Mouse (Mus musculus) cerebellum, postnatal 4 days (tissue): Measurements from ENCODE around the gene Pawr.
"Not testable (repeated sequence)": the region's sequence is repeated elsewhere in the genome, so short reads cannot be mapped to it uniquely, and the experiment has no call there.

ENCODE experiments used
- DNase-seq, 2 experiments: peaks; one replicate each; pipeline ENCODE4 v3.0.0; 2022; ENCODE audit warnings: low spot score in 2 of 2, mixed read lengths in 1 of 2

Pawr gene

DNA sequence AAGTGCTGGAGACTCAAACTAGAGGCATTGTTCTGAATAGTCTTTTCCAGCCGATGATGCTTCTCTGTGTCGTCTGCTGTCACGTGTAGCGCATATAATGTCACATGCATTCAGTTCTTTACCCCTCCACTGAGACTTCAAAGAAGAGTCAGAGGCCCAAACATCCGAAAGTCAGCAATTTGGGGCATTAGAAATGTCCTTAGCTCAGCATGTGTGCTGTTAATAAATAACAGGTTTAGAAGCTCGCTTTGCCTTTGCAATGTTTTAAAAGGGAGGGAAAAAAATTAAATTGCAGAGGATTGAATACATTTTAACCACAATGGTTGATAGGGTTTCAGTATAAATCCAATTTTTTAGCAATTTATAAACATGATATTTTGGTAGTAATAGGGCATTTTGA, 18.1 kb upstream of the Pawr start:
- no peak for DNase-seq

DNA sequence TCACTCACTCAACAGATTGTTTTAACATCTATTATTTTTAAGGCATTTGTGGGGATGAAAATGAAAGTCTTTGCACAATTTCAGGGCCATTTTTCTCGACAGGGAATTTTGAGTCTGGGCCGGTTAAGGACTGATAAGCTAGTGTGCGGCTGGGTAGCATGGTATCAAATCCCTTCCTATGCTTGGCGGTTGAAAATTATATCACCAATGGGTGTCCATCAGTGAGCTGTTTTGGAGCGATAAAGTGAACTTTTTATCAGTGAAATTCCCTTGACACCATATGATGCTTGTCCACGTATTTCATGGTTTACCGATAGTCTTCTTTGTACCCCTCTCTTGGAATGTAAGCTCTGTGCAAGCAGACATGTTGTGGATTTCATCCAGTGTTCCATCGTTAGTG, 17.5 kb upstream of the Pawr start:
- DNase-seq, result no peak

DNA sequence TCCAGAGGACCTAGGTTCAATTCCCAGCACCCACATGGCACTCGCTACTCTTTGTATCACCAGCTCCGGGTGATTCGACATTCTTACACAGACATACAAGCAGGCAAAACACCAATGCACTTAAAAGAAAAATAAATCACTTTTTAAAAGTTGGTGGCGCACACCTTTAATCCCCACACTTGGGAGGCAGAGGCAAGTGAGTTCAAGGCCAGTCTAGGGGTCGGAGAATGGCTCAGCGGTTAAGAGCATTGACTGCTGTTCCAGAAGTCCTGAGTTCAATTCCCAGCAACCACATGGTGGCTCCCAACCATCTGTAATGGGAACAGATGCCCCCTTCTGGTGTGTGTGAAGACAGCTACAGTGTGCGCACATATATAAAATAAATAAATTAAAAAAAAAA, 16.7 kb upstream of the Pawr start:
- no peak for DNase-seq

DNA sequence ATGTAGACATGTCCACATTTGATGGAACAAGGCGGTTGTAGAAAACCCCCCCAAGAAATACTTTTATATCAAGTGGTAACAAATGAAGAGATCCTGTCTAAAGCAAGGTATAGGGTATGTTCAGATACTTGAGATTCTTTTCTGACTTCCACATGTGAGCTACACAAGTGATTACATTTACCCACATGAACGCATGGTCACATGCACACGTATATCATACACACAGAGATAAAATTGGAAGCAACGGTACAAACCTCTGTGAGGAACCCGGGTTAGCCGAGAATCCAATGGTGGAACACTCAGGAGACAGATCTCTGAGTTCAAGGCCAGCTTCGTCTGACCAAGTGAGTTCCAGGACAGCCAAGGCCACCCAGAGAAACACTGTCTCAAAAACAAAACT, 3.6 kb upstream of the Pawr start:
- DNase-seq, result no peak

DNA sequence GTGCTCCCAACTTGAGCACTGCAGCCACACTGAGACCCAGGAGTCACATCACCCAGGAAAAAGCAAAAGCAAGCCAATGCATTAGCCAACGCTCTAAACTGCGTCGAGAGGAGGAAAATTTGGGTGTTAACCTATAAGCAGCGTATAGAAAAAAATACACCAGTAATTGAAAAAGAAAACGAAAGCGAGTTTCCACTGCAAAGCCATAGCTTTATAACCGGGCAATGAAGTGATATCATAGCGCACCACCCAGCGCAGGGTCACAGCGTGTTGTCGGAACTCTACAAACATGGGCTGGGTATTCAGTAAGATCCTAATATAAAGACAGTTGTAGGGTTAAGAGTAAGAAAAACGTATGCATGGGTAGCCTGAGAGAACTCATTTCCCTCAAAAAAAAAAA, 2.9 kb upstream of the Pawr start:
- DNase-seq, result no peak

DNA sequence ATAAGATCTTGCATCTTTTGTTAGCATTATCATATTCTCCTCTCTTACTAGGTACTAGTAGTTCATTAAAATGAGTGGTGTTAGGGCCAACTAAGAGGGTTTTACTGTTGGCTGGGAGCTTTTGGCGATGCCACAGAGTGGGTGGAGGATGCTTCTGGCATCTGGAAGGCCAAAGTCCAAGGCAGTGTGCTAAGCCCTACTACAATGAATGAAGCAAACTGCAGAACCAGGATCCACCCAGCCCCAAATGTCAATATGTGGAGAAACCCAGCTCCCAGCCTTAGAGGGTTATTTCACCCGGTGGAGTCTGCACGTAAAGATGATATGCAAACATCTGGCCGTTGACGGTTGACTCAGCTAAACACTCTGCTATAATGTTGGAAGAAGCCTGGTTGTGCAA, 2.1 kb upstream of the Pawr start:
- no peak for DNase-seq

DNA sequence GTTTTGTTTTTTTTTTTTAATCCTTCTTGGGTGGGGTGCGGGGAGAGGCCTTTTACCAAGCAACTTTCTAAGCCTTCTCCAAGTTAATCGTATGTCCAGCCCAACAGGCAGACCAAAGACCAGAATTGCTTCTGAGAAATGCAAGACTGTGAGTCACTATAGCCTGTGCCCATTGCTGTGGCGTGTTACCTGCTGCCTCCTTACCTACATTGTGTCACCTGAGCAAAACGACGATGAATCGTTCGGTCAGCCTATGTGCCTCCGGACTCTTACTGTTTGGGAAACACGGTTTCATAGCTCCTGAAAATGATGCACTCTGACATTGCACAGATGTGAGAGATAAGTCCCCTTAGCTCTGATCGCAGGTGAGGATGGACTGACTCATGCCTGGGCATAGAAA, 957 bp upstream of the Pawr start:
- DNase-seq, result no peak

DNA sequence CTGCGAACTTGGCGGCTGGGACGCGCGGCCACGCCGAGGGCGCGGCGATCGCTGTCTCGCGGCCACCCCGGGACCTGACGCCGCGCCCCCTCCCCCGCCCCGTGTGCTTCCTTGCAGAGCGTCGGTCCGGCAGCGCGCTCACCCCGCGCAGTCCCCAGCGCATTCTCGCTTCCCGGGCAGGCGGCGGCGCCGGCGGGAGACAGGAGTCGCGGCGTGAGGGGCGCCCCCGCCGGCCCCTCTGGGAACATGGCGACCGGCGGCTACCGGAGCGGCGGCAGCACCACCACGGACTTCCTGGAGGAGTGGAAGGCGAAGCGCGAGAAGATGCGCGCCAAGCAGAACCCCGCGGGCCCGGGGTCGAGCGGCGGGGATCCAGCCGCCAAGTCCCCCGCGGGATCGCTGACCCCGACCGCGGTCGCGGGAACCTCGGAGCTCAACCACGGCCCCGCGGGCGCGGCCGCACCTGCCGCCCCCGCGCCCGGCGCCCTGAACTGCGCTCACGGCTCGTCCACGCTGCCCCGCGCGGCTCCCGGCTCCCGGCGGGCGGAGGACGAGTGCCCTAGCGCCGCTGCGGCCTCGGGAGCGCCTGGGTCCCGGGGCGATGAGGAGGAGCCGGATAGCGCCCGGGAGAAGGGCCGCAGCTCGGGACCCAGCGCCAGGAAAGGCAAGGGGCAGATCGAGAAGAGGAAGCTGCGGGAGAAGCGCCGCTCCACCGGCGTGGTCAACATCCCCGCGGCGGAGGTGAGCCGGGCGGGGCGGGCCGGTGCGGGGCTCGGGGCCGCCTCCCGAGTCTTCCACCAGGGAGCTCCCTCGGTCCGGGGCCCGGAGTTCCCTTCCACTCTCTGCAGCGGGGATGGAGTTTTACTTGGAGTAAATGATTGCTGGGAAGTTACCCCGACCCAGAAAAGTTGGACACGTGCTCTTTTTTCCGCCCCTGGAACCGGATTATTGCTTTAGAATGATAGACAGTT, 935 bp downstream of the Pawr start:
- DNase-seq, result peak in 1 of 2 experiments; percentile 33

DNA sequence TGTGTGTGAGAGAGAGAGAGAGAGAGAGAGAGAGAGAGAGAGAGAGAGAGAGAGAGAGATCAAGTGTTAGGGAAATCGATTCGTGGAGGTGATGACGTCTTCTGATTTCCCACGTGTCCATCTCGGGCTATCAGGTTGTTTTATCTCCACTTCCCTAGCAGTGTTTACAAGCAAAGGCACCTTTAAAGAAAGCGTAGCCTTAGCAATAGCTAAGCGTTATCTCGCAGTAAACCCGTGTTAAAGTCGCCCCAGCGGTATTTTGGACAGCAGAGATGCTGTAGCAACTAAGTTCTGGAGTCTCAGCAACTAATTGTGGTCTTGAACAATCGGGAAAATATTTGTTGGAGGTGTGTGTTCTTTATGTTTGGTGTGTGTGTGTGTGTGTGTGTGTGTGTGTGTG, 1.7 kb downstream of the Pawr start:
- DNase-seq, result no peak

DNA sequence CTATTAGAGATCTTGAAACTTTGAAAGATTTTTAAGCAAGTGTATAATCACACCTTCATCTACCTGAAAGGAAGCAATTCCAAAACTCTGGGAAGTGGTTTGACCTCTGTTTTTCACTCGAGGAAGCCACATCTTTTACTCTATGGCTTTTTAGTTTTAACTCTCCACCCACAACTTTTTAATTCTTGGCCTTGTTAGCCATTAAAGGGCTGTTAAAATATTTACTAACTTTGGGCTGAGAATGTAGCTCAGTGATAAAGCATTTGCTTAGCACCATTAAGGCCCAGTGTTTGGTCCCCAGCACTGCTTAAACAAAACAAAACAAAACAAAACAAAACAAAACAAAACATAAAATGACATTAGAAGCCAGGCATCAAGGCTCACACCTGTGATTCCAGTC, 2.2 kb downstream of the Pawr start:
- no peak for DNase-seq

DNA sequence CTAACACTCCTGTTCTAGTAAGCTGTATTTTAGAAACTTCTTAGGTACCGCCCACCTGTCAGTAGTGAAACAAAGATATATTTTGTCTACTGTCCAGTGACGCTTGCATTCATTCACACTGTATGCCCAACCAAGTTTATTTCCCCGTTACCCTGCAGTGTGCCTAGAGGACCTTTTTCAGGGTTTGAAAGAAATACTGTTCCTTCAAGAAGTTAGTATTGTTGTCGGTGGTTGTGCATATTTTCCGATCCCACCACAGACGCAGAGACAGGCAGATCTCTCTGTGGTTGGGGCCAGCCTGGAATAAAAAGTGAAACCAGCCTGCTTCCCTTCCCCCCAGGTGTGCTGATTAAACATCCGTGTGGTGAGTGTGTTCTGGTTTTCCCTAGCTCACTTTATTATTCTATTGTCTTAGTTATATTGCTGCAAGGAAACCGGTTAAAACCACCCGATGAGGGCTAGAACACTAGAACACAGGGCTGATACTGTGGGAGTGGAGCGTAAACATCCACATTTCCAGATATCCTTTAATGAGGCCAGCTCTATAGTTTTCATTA, 3.9 kb downstream of the Pawr start:
- DNase-seq, result no peak

DNA sequence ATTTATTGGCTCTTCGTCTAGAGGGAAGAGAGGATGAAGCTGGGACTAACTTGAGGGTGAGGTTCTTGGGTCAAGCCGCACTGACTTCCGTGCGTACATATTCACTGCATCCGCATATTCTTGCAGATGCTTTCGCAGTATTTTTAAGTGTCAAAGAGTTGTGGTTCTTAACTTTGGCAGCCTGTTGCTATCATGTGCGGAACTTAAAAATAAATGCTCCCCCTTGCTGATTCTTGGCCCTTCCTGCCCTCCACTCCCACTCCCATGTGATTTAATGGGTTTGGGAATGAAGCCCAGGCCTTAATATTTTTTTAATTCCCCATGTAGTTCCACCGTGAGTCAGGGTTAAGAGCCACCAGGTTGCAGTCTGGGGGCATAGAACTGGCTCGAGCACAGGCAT, 4.7 kb downstream of the Pawr start:
- no peak for DNase-seq

DNA sequence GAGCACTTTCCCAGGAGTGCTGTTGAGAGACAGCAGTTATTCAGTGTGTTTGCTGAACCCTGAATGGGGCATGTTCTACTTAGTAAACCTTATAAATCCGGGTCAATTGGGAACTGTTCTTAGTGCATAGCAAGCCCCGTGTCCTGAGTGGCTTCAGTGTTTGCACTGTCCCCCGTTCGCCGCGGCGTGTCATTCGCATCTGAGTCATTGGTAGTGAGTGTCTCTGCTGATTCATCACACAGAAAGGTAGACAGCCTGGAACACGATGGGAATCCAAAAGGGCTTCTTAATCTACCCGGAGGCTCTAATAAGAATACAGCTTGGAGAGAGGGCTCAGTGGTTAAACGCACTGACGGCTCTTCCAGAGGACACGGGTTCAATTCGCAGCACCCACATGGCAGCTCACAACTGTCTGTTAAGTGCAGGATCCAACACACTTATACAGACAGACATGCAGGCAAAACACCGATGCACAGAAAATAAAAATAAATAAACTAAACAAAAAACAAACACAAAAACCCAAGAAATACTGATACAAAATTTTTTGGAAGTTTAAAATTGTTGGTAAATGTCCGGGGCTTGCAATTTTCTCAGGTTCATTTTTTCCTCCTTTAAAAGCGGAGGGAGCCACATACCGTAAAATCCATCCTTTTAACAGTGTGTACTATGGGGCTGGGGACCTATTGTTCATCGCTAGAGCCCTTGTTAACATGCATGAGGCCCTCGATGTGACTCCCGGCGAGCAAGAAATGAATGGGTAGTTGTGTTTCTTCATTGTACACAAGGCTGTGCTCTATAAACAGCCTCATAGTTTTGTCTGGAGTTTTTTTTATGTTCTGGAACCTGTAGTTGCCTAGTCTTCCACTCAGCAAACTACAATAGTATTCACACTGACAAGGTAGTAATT, 6.4 kb downstream of the Pawr start:
- no peak for DNase-seq

DNA sequence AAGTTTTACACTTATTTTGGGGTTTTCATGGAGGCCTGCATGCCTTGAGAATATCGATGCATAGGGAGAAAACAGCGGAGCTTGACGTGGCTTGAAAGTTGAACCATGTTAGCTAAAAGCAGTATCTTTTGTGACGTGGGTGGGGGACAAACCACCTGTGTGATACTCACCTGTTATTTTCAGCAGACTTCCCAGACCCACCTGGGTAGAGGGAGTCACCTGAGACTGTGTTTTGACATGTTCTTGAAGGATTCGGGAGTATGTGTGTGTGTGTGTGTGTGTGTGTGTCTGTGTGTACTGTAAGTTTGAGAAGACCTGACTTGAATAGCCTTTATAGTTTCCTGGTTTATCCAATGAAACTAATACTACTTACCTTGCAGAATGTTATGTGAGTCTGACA, 7.2 kb downstream of the Pawr start:
- no peak for DNase-seq

DNA sequence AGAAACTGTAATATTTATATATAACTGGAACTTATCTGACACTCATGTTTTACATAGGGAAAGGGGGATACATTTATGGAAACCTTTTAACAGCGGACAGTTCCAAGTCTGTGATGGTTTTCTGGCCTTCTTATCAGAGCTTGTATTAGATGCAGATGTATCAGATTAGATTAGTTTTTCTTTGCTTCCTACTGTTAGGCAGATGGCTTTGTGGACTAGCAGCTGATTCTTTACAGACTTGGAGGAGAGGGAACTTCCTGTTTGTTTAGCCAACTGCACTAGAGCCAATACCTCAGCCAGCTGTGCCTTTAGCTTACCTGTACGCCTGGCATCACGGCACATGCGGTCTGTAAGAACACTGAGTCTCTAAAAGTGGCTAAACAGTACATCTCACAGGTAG, 8.0 kb downstream of the Pawr start:
- no peak for DNase-seq

DNA sequence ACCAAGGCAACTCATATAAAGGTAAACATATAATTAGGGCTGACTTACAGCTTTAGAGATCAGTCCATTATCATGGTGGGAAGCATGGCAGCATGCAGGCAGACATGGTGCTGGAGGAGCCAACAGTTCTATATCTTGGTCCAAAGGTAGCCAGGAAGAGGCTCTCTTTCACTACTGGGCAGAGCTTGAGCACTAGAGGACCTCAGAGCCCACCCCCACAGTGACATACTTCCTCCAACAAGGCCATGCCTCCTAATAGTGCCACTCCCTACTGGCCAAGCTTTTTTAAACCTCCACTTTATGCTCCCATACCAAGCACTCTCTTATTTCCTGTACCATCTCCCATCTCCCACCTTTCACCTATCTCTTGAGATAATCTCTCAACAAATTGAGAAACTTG, 11.8 kb downstream of the Pawr start:
- DNase-seq, result no peak

DNA sequence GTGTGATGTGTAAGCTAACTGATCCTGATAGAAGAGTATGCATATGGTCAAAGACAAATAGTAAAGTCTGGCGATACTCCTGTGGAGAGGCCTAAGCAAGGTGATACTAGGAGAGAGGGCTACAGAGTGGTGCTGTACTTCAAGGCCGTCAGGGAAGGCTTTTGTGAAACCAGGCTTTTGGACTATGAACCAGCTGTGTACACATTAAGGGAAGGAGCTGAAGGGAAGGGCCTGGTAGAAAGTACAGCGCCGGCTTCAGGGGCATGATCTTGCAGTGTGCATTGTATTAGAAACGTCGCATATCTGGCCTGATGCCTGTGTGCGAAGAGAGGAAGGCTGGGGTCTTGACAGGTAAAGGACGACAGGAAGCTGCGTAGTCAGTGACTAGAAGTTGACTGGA, 13.2 kb downstream of the Pawr start:
- DNase-seq, result no peak

DNA sequence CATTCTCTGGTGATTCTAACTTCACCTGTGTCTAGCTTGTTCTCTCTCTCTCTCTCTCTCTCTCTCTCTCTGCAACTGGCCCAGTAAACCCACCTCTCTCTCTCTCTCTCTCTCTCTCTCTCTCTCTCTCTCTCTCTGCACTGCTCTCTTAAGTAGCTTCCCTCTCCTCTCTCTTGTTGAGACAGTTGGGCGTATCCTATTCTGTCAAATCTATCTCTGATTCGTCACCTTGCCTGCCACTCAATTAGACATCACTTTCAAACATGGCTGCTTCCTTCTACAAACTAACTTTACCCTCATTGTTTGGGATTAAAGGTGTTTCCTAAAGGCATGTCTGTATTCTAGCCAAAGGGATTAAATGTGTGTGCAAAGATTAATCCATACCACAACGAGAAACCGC, 14.4 kb downstream of the Pawr start:
- DNase-seq, result not testable (repeated sequence)

DNA sequence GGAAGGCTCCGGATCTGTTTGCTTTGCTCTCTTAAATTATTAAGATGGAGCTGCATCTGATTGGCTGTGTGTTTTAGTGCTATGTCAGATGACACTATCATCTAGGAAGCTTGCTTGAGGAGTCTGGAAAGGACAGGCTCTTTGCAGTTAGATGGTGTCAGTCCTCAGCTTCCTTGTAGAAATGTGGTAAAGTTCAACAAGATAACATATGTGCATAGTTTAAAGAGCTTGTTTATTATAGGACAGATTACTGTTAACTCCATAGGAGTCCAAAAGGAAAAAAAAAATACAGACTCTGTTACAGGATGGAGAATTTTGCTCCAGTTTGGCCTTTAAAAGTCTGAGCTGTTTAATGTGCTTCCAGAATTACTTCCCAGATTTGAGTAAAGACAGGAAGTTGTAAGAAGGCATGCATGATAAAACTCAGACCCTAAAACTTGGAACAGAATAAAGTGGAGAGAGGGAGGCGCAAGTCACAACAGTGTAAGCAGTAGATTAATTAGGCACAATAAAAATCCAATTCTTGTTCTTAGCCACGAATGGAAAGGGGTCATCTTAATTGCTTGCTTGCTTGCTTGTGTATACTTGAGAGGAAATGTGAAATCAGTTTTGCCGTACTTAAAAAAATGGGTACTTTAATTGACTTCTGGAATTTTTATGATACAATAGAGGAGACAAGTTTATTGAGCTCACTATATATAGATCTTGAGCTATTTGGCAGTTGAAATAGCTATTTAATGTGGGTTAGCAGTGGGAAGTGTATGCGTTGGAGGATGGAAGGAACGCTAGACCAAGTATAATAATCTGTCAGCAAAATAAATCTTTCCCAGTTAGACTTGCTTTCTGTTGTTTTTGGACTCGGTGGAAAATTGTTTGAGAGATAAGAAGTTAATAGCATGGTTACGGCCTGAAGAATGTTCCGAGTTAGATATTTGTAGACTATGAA, 18.5 kb downstream of the Pawr start:
- no peak for DNase-seq

DNA sequence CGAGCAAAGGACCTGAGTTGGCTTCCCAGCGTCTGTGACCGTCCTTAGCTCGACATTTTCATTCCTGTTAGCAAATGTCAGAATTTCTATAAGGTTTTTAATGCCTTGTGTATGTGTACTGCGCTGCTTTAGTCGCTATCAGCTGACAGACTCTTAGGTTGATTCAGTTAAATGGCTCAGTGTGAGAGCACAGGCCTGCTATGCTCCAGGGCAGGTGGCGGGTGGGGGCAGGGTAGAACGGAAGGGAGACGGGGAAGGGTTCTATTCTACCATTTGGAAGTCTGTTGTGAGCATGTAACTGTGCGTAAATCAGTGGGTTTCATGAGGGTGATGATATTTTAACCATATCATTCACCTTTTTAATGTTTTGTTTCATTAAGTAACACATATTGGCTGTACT, 21.0 kb downstream of the Pawr start:
- no peak for DNase-seq

DNA sequence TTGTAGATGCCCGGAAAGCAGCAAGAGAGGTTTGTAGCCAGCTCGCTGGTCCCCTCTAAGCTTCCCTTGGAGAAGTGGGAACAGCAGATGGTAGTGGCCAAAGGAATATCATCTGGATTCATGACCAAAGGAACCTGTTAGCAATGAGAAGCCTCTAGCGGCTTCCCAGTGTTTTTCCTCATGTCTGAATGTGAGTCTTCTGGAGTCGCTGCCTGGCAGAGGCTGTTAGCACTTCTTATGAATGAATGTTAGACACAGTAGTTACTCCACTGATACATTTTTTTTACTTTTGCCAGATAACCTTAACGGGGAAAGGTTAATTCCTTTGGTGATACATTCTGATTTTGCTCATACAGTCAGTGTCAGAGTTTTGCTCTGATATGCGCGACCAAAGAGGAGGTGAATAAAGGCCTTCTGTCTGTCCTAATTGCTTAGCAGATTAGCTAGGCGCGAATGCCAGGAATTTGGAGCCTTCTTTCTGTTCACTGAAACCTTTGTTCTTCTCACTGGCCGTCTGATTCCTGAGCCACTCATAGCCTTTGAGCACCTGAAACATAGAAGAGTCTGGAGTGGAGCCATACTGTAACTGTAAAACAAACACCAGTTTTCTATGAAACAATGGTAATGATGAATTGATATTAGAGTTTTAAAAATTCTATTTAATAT, 22.9 kb downstream of the Pawr start:
- DNase-seq, result no peak
